Mouse (Mus musculus): Measurements from ENCODE around the gene Med12l.

GRCm38 (mm10) chr3:59185662-59186061 lies 180.0 kb downstream of the Med12l start:
- TF ChIP-seq CTCF (IDR thresholded peaks at IDR 0.05; ENCODE audit: insufficient read depth, low read length) (no peak), POLR2A (IDR thresholded peaks at IDR 0.05; ENCODE audit: borderline replicate concordance, extremely low read depth, low read depth, low read length) (no peak)

Measured in lung, adult 2 months (tissue).